Mouse (Mus musculus) embryonic facial prominence, embryonic 14.5 days (tissue): ENCODE data around the gene Styxl1. TPM values are rescaled to one million over a fixed set of nuclear protein-coding genes. Genes with fewer than 3 reads are reported as not detected.

Experiments
- ATAC-seq: fragments of 200-750 bp; cut with Nextera tagmentation; 2 replicates; pipeline ENCODE4 v1.8.0; 2017; ENCODE audit warnings: low read depth, moderate number of reproducible peaks, moderate TSS enrichment
- DNase-seq: peaks from one replicate; pipeline ENCODE4 v3.0.0-alpha.2; 2015; ENCODE audit warnings: low spot score
- H3K27ac ChIP-seq: fragments of 300-500 bp; sonication (generic); replicated peaks from 2 replicates; pipeline ENCODE4 v1.5.1; 2014; ENCODE audit warnings: low read depth, mild to moderate bottlenecking, low read length, moderate library complexity
- H3K27me3 ChIP-seq: fragments of 300-500 bp; sonication (generic); replicated peaks from 2 replicates; pipeline ENCODE4 v1.6.1; 2014; ENCODE audit warnings: low read length; ENCODE audit not compliant: control insufficient read depth, insufficient read depth
- H3K36me3 ChIP-seq: fragments of 300-500 bp; sonication (generic); 2 replicates; pipeline ENCODE4 v1.6.1; 2014; ENCODE audit warnings: low read length, mixed read lengths; ENCODE audit not compliant: control insufficient read depth, insufficient read depth
- H3K4me1 ChIP-seq: fragments of 300-500 bp; sonication (generic); 2 replicates; pipeline ENCODE4 v1.6.1; 2014; ENCODE audit warnings: antibody characterized with exemption, low read length; ENCODE audit not compliant: control insufficient read depth, insufficient read depth
- H3K4me2 ChIP-seq: fragments of 300-500 bp; sonication (generic); 2 replicates; pipeline ENCODE4 v1.6.1; 2014; ENCODE audit warnings: low read depth, mild to moderate bottlenecking, low read length, moderate library complexity, mixed read lengths
- H3K4me3 ChIP-seq: fragments of 300-500 bp; sonication (generic); 2 replicates; pipeline ENCODE4 v1.5.1; 2014; ENCODE audit warnings: low read depth, mild to moderate bottlenecking, low read length
- H3K9ac ChIP-seq: fragments of 300-500 bp; sonication (generic); 2 replicates; pipeline ENCODE4 v1.6.1; 2014; ENCODE audit warnings: low read depth, mild to moderate bottlenecking, low read length, moderate library complexity, mixed read lengths
- H3K9me3 ChIP-seq: fragments of 300-500 bp; sonication (generic); 2 replicates; pipeline ENCODE4 v1.6.1; 2016; ENCODE audit warnings: low read length; ENCODE audit not compliant: control insufficient read depth
- WGBS: fragments of 180-500 bp; shearing (Covaris S2); extraction: QIAGEN DNeasy Blood & Tissue Kit; methylation state at CpG from one replicate; pipeline ENCODE4 v1.1.7; 2014; 5-methylcytosine and 5-hydroxymethylcytosine counted together
- polyA plus RNA-seq: library from polyadenylated mRNA; unstranded; fragments of >200 nt; fragmentation: Nextera tagmentation; extraction: Ambion mirVana; gene quantifications from 2 replicates; pipeline ENCODE4 v1.2.1, GENCODE M21; 2014

The Styxl1 gene
- 0.54 and 0.90 TPM in 2 replicates for polyA plus RNA-seq

GRCm38 (mm10) chr5:135777796-135778470, at the start of gene Styxl1:
Styxl1 (minus strand) TSS chr5:135778385.
- Histone ChIP-seq H3K4me2 (peak within 1 kb of the TSS; percentile 95), H3K4me3 (peak within 1 kb of the TSS; percentile 67), H3K4me1 (peaks cover 11% of the 10 kb centered on the region), H3K27ac (peak within 1 kb of the TSS; percentile 94), H3K36me3 (peaks cover 16% of the 10 kb centered on the region), H3K9ac (peak within 1 kb of the TSS; percentile 99), H3K27me3 (no peaks in the 10 kb centered on the region), H3K9me3 (no peaks in the 10 kb centered on the region)
- WGBS = 0% methylated on average over 26 of the region's 45 CpGs
- DNase-seq (peak; percentile 61), ATAC-seq (peak; percentile 27)

- H3K36me3 ChIP-seq = no peaks in the 10 kb centered on the region
- H3K27ac ChIP-seq = no peak overlapping the region
- ATAC-seq (no peak), DNase-seq (peak; percentile 60)
- no peak overlapping the region for H3K9ac ChIP-seq
- H3K27me3 ChIP-seq = no peaks in the 10 kb centered on the region
- peaks cover 6% of the 10 kb centered on the region; the same call in 1 of the 2 replicates for H3K4me1 ChIP-seq
- H3K4me2 ChIP-seq = no peak overlapping the region
- H3K4me3 ChIP-seq = no peak overlapping the region
- 22% methylated on average over 6 of the region's 6 CpGs for WGBS
- H3K9me3 ChIP-seq = no peaks in the 10 kb centered on the region
Observed at GRCm38 (mm10) chr5:135826225-135826624, 48.0 kb upstream of the Styxl1 start.

GRCm38 (mm10) chr5:135824517-135824916, 46.3 kb upstream of the Styxl1 start:
- WGBS = 35% methylated on average over 3 of the region's 3 CpGs
- no peak for DNase-seq
- no peaks in the 10 kb centered on the region; the same call in 1 of the 2 replicates for H3K27me3 ChIP-seq
- no peak for ATAC-seq
- H3K4me2 ChIP-seq = no peak overlapping the region
- H3K9ac ChIP-seq = no peak overlapping the region
- H3K9me3 ChIP-seq = no peaks in the 10 kb centered on the region
- H3K4me1 ChIP-seq = peaks cover 6% of the 10 kb centered on the region; the same call in 1 of the 2 replicates
- H3K4me3 ChIP-seq = no peak overlapping the region
- no peaks in the 10 kb centered on the region for H3K36me3 ChIP-seq
- H3K27ac ChIP-seq = no peak overlapping the region

- ATAC-seq (peak; percentile 60; the same call in 1 of the 2 replicates), DNase-seq (peak; percentile 24)
- no peak overlapping the region for H3K4me3 ChIP-seq
- peaks cover 6% of the 10 kb centered on the region; the same call in 1 of the 2 replicates for H3K4me1 ChIP-seq
- no peaks in the 10 kb centered on the region for H3K9me3 ChIP-seq
- no peak overlapping the region for H3K4me2 ChIP-seq
- H3K36me3 ChIP-seq = no peaks in the 10 kb centered on the region
- H3K27me3 ChIP-seq = no peaks in the 10 kb centered on the region; the same call in 1 of the 2 replicates
- no peak overlapping the region; the same call in 1 of the 2 replicates for H3K27ac ChIP-seq
- no peak overlapping the region for H3K9ac ChIP-seq
- 18% methylated on average over 7 of the region's 7 CpGs for WGBS
Observed at GRCm38 (mm10) chr5:135822316-135822944, 44.2 kb upstream of the Styxl1 start.

- H3K9ac ChIP-seq = no peak overlapping the region
- no peak overlapping the region for H3K4me2 ChIP-seq
- H3K4me1 ChIP-seq = no peaks in the 10 kb centered on the region
- no peak overlapping the region for H3K27ac ChIP-seq
- DNase-seq = no peak
- no peaks in the 10 kb centered on the region; the same call in 1 of the 2 replicates for H3K27me3 ChIP-seq
- no peaks in the 10 kb centered on the region for H3K9me3 ChIP-seq
- WGBS = 51% methylated on average over 7 of the region's 7 CpGs
- no peak overlapping the region for H3K4me3 ChIP-seq
- ATAC-seq = no peak
- H3K36me3 ChIP-seq = no peaks in the 10 kb centered on the region
Observed at GRCm38 (mm10) chr5:135818491-135818890, 40.3 kb upstream of the Styxl1 start.

- ATAC-seq (no peak), DNase-seq (no peak)
- no peak overlapping the region for H3K9ac ChIP-seq
- H3K4me3 ChIP-seq = no peak overlapping the region
- H3K27me3 ChIP-seq = no peaks in the 10 kb centered on the region
- WGBS = 66% methylated on average over 5 of the region's 5 CpGs
- no peaks in the 10 kb centered on the region for H3K36me3 ChIP-seq
- H3K4me2 ChIP-seq = no peak overlapping the region
- H3K9me3 ChIP-seq = no peaks in the 10 kb centered on the region
- no peaks in the 10 kb centered on the region for H3K4me1 ChIP-seq
- H3K27ac ChIP-seq = no peak overlapping the region
Observed at GRCm38 (mm10) chr5:135812991-135813390, 34.8 kb upstream of the Styxl1 start.

- Histone ChIP-seq H3K4me1 (no peaks in the 10 kb centered on the region), H3K9me3 (no peaks in the 10 kb centered on the region), H3K4me3 (no peak overlapping the region; the same call in 1 of the 2 replicates), H3K9ac (no peak overlapping the region), H3K27ac (no peak overlapping the region), H3K27me3 (no peaks in the 10 kb centered on the region), H3K36me3 (no peaks in the 10 kb centered on the region), H3K4me2 (no peak overlapping the region)
- WGBS = 38% methylated on average over 3 of the region's 3 CpGs
- ATAC-seq (no peak), DNase-seq (no peak)
Observed at GRCm38 (mm10) chr5:135807263-135807637, 29.1 kb upstream of the Styxl1 start.

GRCm38 (mm10) chr5:135806555-135807262, 28.5 kb upstream of the Styxl1 start, which contains the start of gene Srrm3:
Srrm3 (plus strand) TSS chr5:135806890.
- ATAC-seq (peak; percentile 74), DNase-seq (peak; percentile 88)
- H3K4me2 ChIP-seq = peak within 1 kb of the TSS; percentile 25; the same call in 1 of the 2 replicates
- H3K36me3 ChIP-seq = no peaks in the 10 kb centered on the region
- H3K9me3 ChIP-seq = no peaks in the 10 kb centered on the region
- peak within 1 kb of the TSS; percentile 2; the same call in 1 of the 2 replicates for H3K9ac ChIP-seq
- H3K4me3 ChIP-seq = no peak within 1 kb of the TSS; the same call in 1 of the 2 replicates
- WGBS = 5% methylated on average over 26 of the region's 29 CpGs
- no peaks in the 10 kb centered on the region for H3K27me3 ChIP-seq
- H3K27ac ChIP-seq = no peak within 1 kb of the TSS
- no peaks in the 10 kb centered on the region for H3K4me1 ChIP-seq
